Comparison of ENCODE assay signal across 18 mouse cellular contexts in genomic region chr17:85043404-85043816, GRCm38 (mm10). TPM values are rescaled to one million over a fixed set of nuclear protein-coding genes. Genes with fewer than 3 reads are reported as not detected.
DNase-seq lines count a peak whose midpoint lies in the region; ATAC-seq lines count a peak whose summit lies in the region.
"Had no signal": no experiment of that assay in that cellular context is flagged by ENCODE, and none has a peak within 500 bp of the region (broad histone marks: within the 10 kb centered on the region; RNA-seq: fewer than 3 reads in every experiment).

No protein-coding gene starts in this region.

- 57% methylated on average over 6 of the region's 6 CpGs for WGBS in liver, embryonic 15.5 days (ENCODE audit: insufficient replicate concordance)
- WGBS in liver, embryonic 11.5 days = 73% methylated on average over 6 of the region's 6 CpGs
- 90% methylated on average over 6 of the region's 6 CpGs for WGBS in forebrain, embryonic 12.5 days

- H3K27ac ChIP-seq in liver, embryonic 15.5 days (replicated peaks) = peak overlapping the region; percentile 61
- H3K27ac ChIP-seq in liver, embryonic 11.5 days (ENCODE audit: low read depth, low read length) = no peak overlapping the region
- H3K27ac ChIP-seq in forebrain, embryonic 12.5 days = no peak overlapping the region
- H3K27ac ChIP-seq: embryonic facial prominence, embryonic 15.5 days; hindbrain, embryonic 15.5 days; limb, embryonic 15.5 days; neural tube, embryonic 15.5 days had no signal

- no peaks in the 10 kb centered on the region for H3K27me3 ChIP-seq in liver, embryonic 15.5 days
- no peaks in the 10 kb centered on the region for H3K27me3 ChIP-seq in liver, embryonic 11.5 days (replicated peaks; ENCODE audit: control insufficient read depth, insufficient read depth, low read length)
- H3K27me3 ChIP-seq in forebrain, embryonic 12.5 days = no peaks in the 10 kb centered on the region
- H3K27me3 ChIP-seq: embryonic facial prominence, embryonic 15.5 days; hindbrain, embryonic 15.5 days; limb, embryonic 15.5 days; neural tube, embryonic 15.5 days had no signal

- H3K4me2 ChIP-seq in liver, embryonic 15.5 days = no peak overlapping the region
- no peak overlapping the region for H3K4me2 ChIP-seq in liver, embryonic 11.5 days
- H3K4me2 ChIP-seq in forebrain, embryonic 12.5 days = no peak overlapping the region
- H3K4me2 ChIP-seq: embryonic facial prominence, embryonic 15.5 days; hindbrain, embryonic 15.5 days; limb, embryonic 15.5 days; neural tube, embryonic 15.5 days had no signal

- no peak overlapping the region for H3K4me3 ChIP-seq in liver, embryonic 15.5 days (replicated peaks)
- no peak overlapping the region for H3K4me3 ChIP-seq in liver, embryonic 11.5 days (ENCODE audit: low read depth, low read length)
- H3K4me3 ChIP-seq in forebrain, embryonic 12.5 days (replicated peaks) = no peak overlapping the region
- H3K4me3 ChIP-seq: embryonic facial prominence, embryonic 15.5 days; hindbrain, embryonic 15.5 days; limb, embryonic 15.5 days; neural tube, embryonic 15.5 days had no signal

- H3K9me3 ChIP-seq in liver, embryonic 15.5 days (replicated peaks) = no peaks in the 10 kb centered on the region
- no peaks in the 10 kb centered on the region for H3K9me3 ChIP-seq in liver, embryonic 11.5 days (ENCODE audit: control insufficient read depth, low read length)
- H3K9me3 ChIP-seq in forebrain, embryonic 12.5 days = no peaks in the 10 kb centered on the region
- H3K9me3 ChIP-seq: embryonic facial prominence, embryonic 15.5 days; hindbrain, embryonic 15.5 days; limb, embryonic 15.5 days; neural tube, embryonic 15.5 days had no signal

- H3K36me3 ChIP-seq in liver, embryonic 15.5 days (replicated peaks) = no peaks in the 10 kb centered on the region
- H3K36me3 ChIP-seq in liver, embryonic 11.5 days (ENCODE audit: control insufficient read depth, insufficient read depth, low read length) = no peaks in the 10 kb centered on the region
- no peaks in the 10 kb centered on the region for H3K36me3 ChIP-seq in forebrain, embryonic 12.5 days (replicated peaks)
- H3K36me3 ChIP-seq: embryonic facial prominence, embryonic 15.5 days; hindbrain, embryonic 15.5 days; limb, embryonic 15.5 days; neural tube, embryonic 15.5 days had no signal

- no peak overlapping the region for H3K9ac ChIP-seq in liver, embryonic 15.5 days
- H3K9ac ChIP-seq in liver, embryonic 11.5 days (ENCODE audit: low read depth, low read length) = no peak overlapping the region
- H3K9ac ChIP-seq in forebrain, embryonic 12.5 days = no peak overlapping the region
- H3K9ac ChIP-seq: embryonic facial prominence, embryonic 15.5 days; hindbrain, embryonic 15.5 days; limb, embryonic 15.5 days; neural tube, embryonic 15.5 days had no signal

- DNase-seq in liver, embryonic 11.5 days (ENCODE audit: low spot score) = no peak
- DNase-seq in kidney, adult 9 months = peak; percentile 90
- peak; percentile 24 to 45 for DNase-seq in kidney, postnatal 4 days
- DNase-seq in yolk sac, embryonic 10.5 days (ENCODE audit: low spot score) = peak; percentile 73
- DNase-seq in adipocyte (ENCODE audit: low spot score) = no peak
- DNase-seq: B cell, adult 2 months; cerebellum, adult 9-11 months; embryo, embryonic 11 days; gastrocnemius, postnatal 14 days; lung, postnatal 36 days; right cerebral cortex, postnatal 25 days had no signal

- no peak for ATAC-seq in liver, embryonic 15.5 days (ENCODE audit: insufficient read depth)
- ATAC-seq in liver, embryonic 11.5 days (replicated peaks; ENCODE audit: low FRiP score) = no peak
- ATAC-seq in forebrain, embryonic 12.5 days (ENCODE audit: low FRiP score) = no peak

- H3K4me1 ChIP-seq in liver, embryonic 15.5 days (replicated peaks) = peaks cover 9% of the 10 kb centered on the region; the same call in 1 of the 2 replicates
- peaks cover 3% of the 10 kb centered on the region; the same call in 1 of the 2 replicates for H3K4me1 ChIP-seq in liver, embryonic 11.5 days (replicated peaks; ENCODE audit: control insufficient read depth, insufficient read depth, low read length)
- no peaks in the 10 kb centered on the region for H3K4me1 ChIP-seq in forebrain, embryonic 12.5 days
- H3K4me1 ChIP-seq: embryonic facial prominence, embryonic 15.5 days; hindbrain, embryonic 15.5 days; limb, embryonic 15.5 days; neural tube, embryonic 15.5 days had no signal

RNA-seq across cellular contexts. Expression of gene Slc3a1, which starts 15.2 kb away (rescaled TPM):
- polyA plus RNA-seq in liver, embryonic 15.5 days (2015; fragmentation: Nextera tagmentation; extraction: Ambion mirVana) = 2.1 and 4.3 TPM in 2 replicates
- polyA plus RNA-seq in liver, embryonic 11.5 days (2014; fragmentation: Nextera tagmentation; extraction: Ambion mirVana) = 0.27 and 0.49 TPM in 2 replicates
- 0.28 and 0.31 TPM in 2 replicates for polyA plus RNA-seq in forebrain, embryonic 12.5 days (2016; fragmentation: Nextera tagmentation; extraction: Ambion mirVana)
- polyA plus RNA-seq: heart, postnatal 0 days had no signal

RNA-seq across cellular contexts. Expression of gene Prepl, which starts 46.6 kb away (rescaled TPM):
- polyA plus RNA-seq in liver, embryonic 15.5 days (2015; fragmentation: Nextera tagmentation; extraction: Ambion mirVana) = 7.0 TPM in 2 replicates
- polyA plus RNA-seq in liver, embryonic 11.5 days (2014; fragmentation: Nextera tagmentation; extraction: Ambion mirVana) = 18.9 and 23.7 TPM in 2 replicates
- polyA plus RNA-seq in forebrain, embryonic 12.5 days (2016; fragmentation: Nextera tagmentation; extraction: Ambion mirVana) = 47.2 and 51.7 TPM in 2 replicates

RNA-seq across cellular contexts. Expression of gene Camkmt, which starts 46.9 kb away (rescaled TPM):
- 2.7 and 3.0 TPM in 2 replicates for polyA plus RNA-seq in liver, embryonic 15.5 days (2015; fragmentation: Nextera tagmentation; extraction: Ambion mirVana)
- 6.4 and 6.8 TPM in 2 replicates for polyA plus RNA-seq in liver, embryonic 11.5 days (2014; fragmentation: Nextera tagmentation; extraction: Ambion mirVana)
- polyA plus RNA-seq in forebrain, embryonic 12.5 days (2016; fragmentation: Nextera tagmentation; extraction: Ambion mirVana) = 13.7 and 16.0 TPM in 2 replicates

Comparison
In these comparisons a context has a peak if more than half of its experiments do, and no peak if none do; other contexts are left out.
1. DNase-seq: peak in kidney, adult 9 months (single experiment), kidney, postnatal 4 days (2 of 2) and yolk sac, embryonic 10.5 days (single experiment); none in liver, embryonic 11.5 days (single experiment) and adipocyte (single experiment).